Mouse (Mus musculus) granulocyte monocyte progenitor cell, adult 5-6 weeks (primary cell): ENCODE measurements at regions not wholly inside any gene's neighbourhood (a gene's known extent, or its start where the extent isn't known, plus 50 kb on each side); places are given as distances from the start of the nearest gene placed in this dataset.

Source experiments
- ATAC-seq: replicated peaks from 2 replicates; pipeline ENCODE4 v1.8.0; 2016; ENCODE audit warnings: mild to moderate bottlenecking, moderate TSS enrichment, inconsistent platforms; ENCODE audit not compliant: poor library complexity, severe bottlenecking

DNA sequence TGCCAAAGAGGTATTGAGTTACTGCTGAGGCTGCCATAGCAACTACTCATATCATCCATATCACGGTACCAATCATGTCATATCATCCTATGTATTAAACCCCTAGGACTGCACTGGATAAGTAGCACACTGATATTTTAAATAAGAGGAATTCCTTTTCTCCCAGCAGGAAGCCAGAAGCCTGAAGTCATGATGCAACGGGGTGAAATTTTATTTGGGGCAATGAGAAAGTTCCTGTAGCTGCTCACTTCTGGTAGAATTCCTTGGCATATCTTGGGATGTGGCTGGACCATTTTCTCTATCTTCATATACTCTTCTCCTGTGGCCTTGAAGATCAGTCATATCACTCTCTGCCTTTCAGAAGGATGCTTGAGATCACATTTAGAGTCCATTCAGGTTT is 87.3 kb upstream of the 4933402D24Rik start:
- no peak for ATAC-seq

DNA sequence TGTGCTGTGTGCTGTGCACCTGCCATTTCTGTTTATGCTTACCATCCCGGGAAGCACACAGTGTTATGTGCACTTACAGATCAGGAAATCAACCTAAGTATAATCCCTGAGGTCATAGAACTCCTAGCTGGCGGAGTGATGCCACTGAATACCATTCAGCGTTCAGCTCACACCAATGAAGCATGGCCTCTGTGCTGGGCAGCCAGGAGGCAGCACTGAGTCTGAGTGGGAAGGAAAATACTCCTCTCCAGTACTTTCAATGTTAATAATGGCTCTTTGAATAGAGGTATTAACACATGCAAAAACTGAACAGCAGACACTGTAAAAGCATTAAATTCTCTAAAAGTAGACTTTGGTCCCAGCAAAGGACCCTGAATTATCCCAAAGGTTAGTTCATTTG is 85.7 kb upstream of the 4933402D24Rik start:
- ATAC-seq = no peak

DNA sequence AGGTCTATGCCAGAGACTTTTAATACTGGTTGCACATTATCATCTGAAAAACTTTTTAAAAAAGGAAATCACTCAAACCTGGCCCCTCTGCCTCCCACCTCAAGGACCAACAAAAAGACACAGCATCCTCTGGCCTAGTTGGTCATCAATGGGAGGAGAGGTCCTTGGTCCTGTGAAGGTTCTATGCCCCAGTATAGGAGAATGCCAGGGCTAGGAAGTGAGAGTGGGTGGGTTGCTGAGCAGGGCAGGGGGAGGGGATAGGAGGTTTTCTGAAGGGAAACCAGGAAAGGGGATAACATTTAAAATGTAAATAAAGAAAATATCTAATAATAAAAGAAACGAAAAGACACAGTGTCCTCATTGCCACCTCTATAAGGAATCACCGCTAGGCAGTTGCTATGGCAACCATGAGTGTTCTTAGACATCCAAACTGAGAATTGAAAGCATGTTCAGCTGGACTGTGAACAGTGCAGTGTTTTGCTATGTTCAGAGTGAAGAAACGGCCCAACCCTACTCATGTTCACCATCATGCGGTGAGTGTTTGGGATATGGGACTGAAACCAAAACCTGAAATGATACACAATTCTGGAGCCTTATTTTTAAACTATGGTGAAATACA is 82.5 kb upstream of the 4933402D24Rik start:
- no peak for ATAC-seq

- no peak for ATAC-seq
Observed at GRCm38 (mm10) chr1:63850262-63850661, 81.2 kb upstream of the 4933402D24Rik start.

DNA sequence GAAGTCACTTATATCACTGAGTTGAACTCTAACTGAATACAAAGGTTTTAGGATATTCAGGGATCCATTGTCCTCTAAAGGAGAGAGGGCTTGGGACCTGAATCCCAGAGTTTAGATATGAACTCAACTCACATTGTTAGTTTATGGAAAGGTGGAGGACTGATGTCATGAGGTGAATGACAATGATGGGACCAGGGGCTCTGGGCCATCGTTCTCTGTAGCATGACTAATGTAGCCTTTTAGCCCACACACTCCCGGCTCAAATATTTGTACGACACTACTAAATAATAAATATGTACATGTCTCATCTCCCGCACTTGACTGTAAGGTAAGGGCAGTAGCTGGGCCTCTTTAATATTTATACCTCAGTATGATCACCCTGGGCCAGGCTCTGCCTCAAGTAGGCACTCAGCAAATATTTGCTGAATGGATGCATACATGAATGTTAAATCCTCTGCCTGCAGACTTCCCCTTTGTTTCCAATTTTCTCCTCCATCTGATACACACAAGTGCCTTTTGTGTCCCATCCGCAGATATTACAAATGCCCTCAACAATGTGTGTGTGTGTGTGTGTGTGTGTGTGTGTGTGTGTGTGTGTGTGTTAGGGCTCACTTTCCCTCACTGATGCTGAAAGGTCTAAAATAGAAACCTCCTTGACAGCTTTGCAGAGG is 59.2 kb upstream of the 4933402D24Rik start:
- ATAC-seq = no peak

DNA sequence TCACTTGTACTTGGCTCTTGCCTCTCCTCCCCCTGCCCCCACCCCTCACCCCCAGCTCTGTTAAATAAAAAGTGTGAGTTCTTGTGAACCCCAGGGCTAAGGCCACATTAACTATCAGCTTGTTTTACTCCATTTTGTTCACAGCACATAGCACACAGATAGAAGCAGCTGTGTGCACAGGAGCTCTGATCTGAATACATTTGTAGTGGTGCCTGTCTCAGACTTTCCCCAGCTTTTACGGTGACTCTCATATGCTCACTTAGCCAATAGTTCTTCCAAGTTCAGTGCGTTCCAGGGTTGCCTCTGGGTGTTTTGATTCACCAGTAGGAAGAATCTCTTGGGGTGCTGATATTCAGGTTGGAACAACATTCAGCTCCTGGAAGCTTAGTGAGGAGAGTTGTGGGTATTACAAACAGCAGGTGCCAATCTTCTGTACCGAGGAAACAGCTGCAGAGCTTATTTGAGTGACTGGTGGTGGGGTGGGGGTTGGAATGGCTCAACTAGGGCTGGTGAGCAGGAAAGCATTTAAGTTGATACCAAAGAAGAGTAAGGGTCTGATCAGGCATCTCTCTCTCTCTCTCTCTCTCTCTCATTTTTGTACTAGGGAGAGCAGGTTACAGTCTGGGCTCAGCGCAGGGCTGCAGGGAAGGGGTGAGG is 51.7 kb upstream of the 4933402D24Rik start:
- ATAC-seq = no peak

GRCm38 (mm10) chr1:63819536-63820254 is 50.6 kb upstream of the 4933402D24Rik start:
- no peak for ATAC-seq
